Mouse (Mus musculus) megakaryocyte, embryonic 14.5 days (primary cell): ENCODE results near the gene Pgpep1.

ENCODE experiments used
- FLI1 ChIP-seq: IDR thresholded peaks from 2 replicates; pipeline ENCODE4 v1.6.1; 2012; ENCODE audit warnings: low read length, inconsistent platforms, mixed read lengths
- GATA1 ChIP-seq: IDR thresholded peaks from 3 replicates; pipeline ENCODE4 v1.6.1; 2012; ENCODE audit warnings: mixed read lengths, low read length, inconsistent platforms, borderline replicate concordance

DNA sequence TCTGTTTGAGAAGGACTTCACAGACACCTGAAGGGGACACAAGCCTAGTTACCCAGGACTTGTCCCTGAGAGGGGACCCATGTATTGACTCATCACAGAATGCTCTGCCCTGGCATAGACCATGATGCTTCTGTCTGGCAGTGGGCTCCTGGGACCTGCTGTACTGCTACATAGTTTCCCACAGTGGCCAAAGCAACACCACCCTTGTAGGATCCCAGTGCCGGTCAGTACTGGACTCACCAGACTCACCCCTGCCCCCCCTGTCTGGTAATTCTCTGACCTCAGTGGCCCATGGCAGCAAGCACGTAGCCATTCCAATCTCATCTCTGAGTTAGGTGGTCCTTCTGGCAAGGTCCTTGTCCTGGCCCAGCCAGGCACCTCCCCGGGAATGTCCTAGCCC is 27.9 kb upstream of the Pgpep1 start:
- TF ChIP-seq GATA1 (no peak), FLI1 (no peak)
